Comparison of ENCODE assay signal across 8 mouse cellular contexts in genomic region chr11:97041022-97041899, GRCm38 (mm10). TPM values are rescaled to one million over a fixed set of nuclear protein-coding genes. Genes with fewer than 3 reads are reported as not detected.
DNase-seq lines count a peak whose midpoint lies in the region; ATAC-seq lines count a peak whose summit lies in the region.

TSS of gene Lrrc46 (minus strand) at chr11:97041407.
TSS of gene Mrpl10 (plus strand) at chr11:97041560.

- peak within 1 kb of the TSS; percentile 90 for H3K4me3 ChIP-seq in intestine, embryonic 16.5 days (ENCODE audit: low read length)
- H3K4me3 ChIP-seq in midbrain, embryonic 10.5 days, result peak within 1 kb of the TSS; percentile 89

- H3K9me3 ChIP-seq in intestine, embryonic 16.5 days (ENCODE audit: control insufficient read depth, low read length), result no peaks in the 10 kb centered on the region
- H3K9me3 ChIP-seq in midbrain, embryonic 10.5 days (replicated peaks), result no peaks in the 10 kb centered on the region

- intact Hi-C loops in left cerebral cortex, postnatal 36 days (cut with DNase I), result no loop called here

- H3K4me2 ChIP-seq in intestine, embryonic 16.5 days (ENCODE audit: low read depth, low read length), result peak within 1 kb of the TSS; percentile 89

- H3K36me3 ChIP-seq in intestine, embryonic 16.5 days (ENCODE audit: control insufficient read depth, insufficient read depth, low read length), result no peaks in the 10 kb centered on the region
- H3K36me3 ChIP-seq in midbrain, embryonic 10.5 days, result peaks cover 27% of the 10 kb centered on the region

- H3K27ac ChIP-seq in intestine, embryonic 16.5 days (ENCODE audit: low read length), result peak within 1 kb of the TSS; percentile 61; the same call in 1 of the 2 replicates
- H3K27ac ChIP-seq in midbrain, embryonic 10.5 days (replicated peaks), result peak within 1 kb of the TSS; percentile 91

- peaks cover 7% of the 10 kb centered on the region for H3K4me1 ChIP-seq in intestine, embryonic 16.5 days (ENCODE audit: control insufficient read depth, insufficient read depth, low read length)
- peaks cover 25% of the 10 kb centered on the region for H3K4me1 ChIP-seq in midbrain, embryonic 10.5 days

- WGBS in intestine, embryonic 16.5 days, result under 1% methylated on average over 48 of the region's 48 CpGs
- 1% methylated on average over 48 of the region's 48 CpGs for WGBS in midbrain, embryonic 10.5 days

- peak; percentile 93 for ATAC-seq in intestine, embryonic 16.5 days

- peak within 1 kb of the TSS; percentile 96 for H3K9ac ChIP-seq in intestine, embryonic 16.5 days (ENCODE audit: low read depth, low read length)

- H3K27me3 ChIP-seq in intestine, embryonic 16.5 days (replicated peaks; ENCODE audit: control insufficient read depth, insufficient read depth, low read length), result no peaks in the 10 kb centered on the region
- H3K27me3 ChIP-seq in midbrain, embryonic 10.5 days (ENCODE audit: low read depth, poor library complexity, severe bottlenecking), result no peaks in the 10 kb centered on the region

- DNase-seq in adrenal gland, postnatal 10 days, result peak; percentile 92
- peak; percentile 94 for DNase-seq in embryo, embryonic 9.5 days (ENCODE audit: extremely low spot score)
- DNase-seq in gastrocnemius, postnatal 4 days (ENCODE audit: low spot score in 2 of 2), result peak; percentile 83 to 89
- DNase-seq in left cerebral cortex, postnatal 36 days (ENCODE audit: low spot score in 2 of 2), result peak; percentile 83 to 85
- DNase-seq in midbrain, embryonic 10.5 days (ENCODE audit: low spot score), result peak; percentile 92
- peak; percentile 68 to 71 for DNase-seq in right cerebral cortex, postnatal 36 days (ENCODE audit: low spot score in 2 of 2)
- peak; percentile 81 to 90 for DNase-seq in urinary bladder, postnatal 4 days (ENCODE audit: low spot score in 2 of 2)

RNA-seq across cellular contexts. Expression of gene Lrrc46, which starts in this region (rescaled TPM):
- 1 to 10 TPM; 1.0 to 1.1 TPM for total RNA-seq in adrenal gland, postnatal 10 days (2021)
- total RNA-seq in gastrocnemius, postnatal 4 days (2021), result under 1 TPM in 1 of 2 experiments, not detected in 1; 0.47 TPM
- 0.29 and 0.37 TPM in 2 replicates for polyA plus RNA-seq in intestine, embryonic 16.5 days (2015; fragmentation: Nextera tagmentation; extraction: Ambion mirVana)
- under 1 TPM; 0.32 to 0.59 TPM for total RNA-seq in left cerebral cortex, postnatal 36 days (2021)
- polyA plus RNA-seq in midbrain, embryonic 10.5 days (2016; fragmentation: Nextera tagmentation; extraction: Ambion mirVana), result 3.0 and 3.1 TPM in 2 replicates

RNA-seq across cellular contexts. Expression of gene Mrpl10, which starts in this region (rescaled TPM):
- 100 to 1,000 TPM; 137 to 139 TPM for total RNA-seq in adrenal gland, postnatal 10 days (2021)
- total RNA-seq in gastrocnemius, postnatal 4 days (2021), result 10 to 100 TPM; 56.4 to 59.2 TPM
- 85.4 and 93.0 TPM in 2 replicates for polyA plus RNA-seq in intestine, embryonic 16.5 days (2015; fragmentation: Nextera tagmentation; extraction: Ambion mirVana)
- 10 to 100 TPM; 63.5 to 80.0 TPM for total RNA-seq in left cerebral cortex, postnatal 36 days (2021)
- polyA plus RNA-seq in midbrain, embryonic 10.5 days (2016; fragmentation: Nextera tagmentation; extraction: Ambion mirVana), result 81.1 and 82.9 TPM in 2 replicates

Comparison
In these comparisons a context has a peak if more than half of its experiments do, and no peak if none do; other contexts are left out.
1. Peak in every context shown above with its lines: DNase-seq, ATAC-seq, H3K4me3 ChIP-seq and H3K27ac ChIP-seq.